Mouse (Mus musculus): ENCODE measurements at regions not wholly inside any gene's neighbourhood (a gene's known extent, or its start where the extent isn't known, plus 50 kb on each side); places are given as distances from the start of the nearest gene placed in this dataset.

GRCm38 (mm10) chrX:121533360-121533759, 863.8 kb downstream of the Nap1l3 start:
- ATAC-seq (replicated peaks): no peak
- H3K36me3 ChIP-seq (replicated peaks): no peaks in the 10 kb centered on the region
- no peaks in the 10 kb centered on the region for H3K4me1 ChIP-seq
- no peak overlapping the region for H3K9ac ChIP-seq
- no peaks in the 10 kb centered on the region for H3K27me3 ChIP-seq (replicated peaks)
- H3K4me2 ChIP-seq: no peak overlapping the region
- no peak overlapping the region for H3K4me3 ChIP-seq
- H3K27ac ChIP-seq: no peak overlapping the region
- no peaks in the 10 kb centered on the region for H3K9me3 ChIP-seq
- WGBS: 100% methylated on average over 2 of the region's 2 CpGs

GRCm38 (mm10) chrX:121519830-121520229, 877.4 kb downstream of the Nap1l3 start:
- H3K36me3 ChIP-seq (replicated peaks): no peaks in the 10 kb centered on the region
- no peak overlapping the region for H3K4me3 ChIP-seq
- no peak for ATAC-seq (replicated peaks)
- H3K4me1 ChIP-seq: no peaks in the 10 kb centered on the region
- H3K27me3 ChIP-seq (replicated peaks): no peaks in the 10 kb centered on the region
- H3K9me3 ChIP-seq: no peaks in the 10 kb centered on the region
- no peak overlapping the region for H3K27ac ChIP-seq
- H3K4me2 ChIP-seq: no peak overlapping the region
- no peak overlapping the region for H3K9ac ChIP-seq

- Histone ChIP-seq H3K9ac (no peak overlapping the region), H3K27ac (no peak overlapping the region), H3K27me3 (replicated peaks) (no peaks in the 10 kb centered on the region), H3K4me3 (no peak overlapping the region), H3K4me1 (no peaks in the 10 kb centered on the region), H3K9me3 (no peaks in the 10 kb centered on the region), H3K4me2 (no peak overlapping the region), H3K36me3 (replicated peaks) (no peaks in the 10 kb centered on the region)
- ATAC-seq (replicated peaks): no peak
- 43% methylated on average over 2 of the region's 2 CpGs for WGBS
Measured at GRCm38 (mm10) chrX:121497727-121498126, 899.5 kb downstream of the Nap1l3 start.

- no peaks in the 10 kb centered on the region for H3K27me3 ChIP-seq (replicated peaks)
- no peak for ATAC-seq (replicated peaks)
- H3K4me3 ChIP-seq: no peak overlapping the region
- H3K4me2 ChIP-seq: no peak overlapping the region
- no peaks in the 10 kb centered on the region for H3K9me3 ChIP-seq
- no peaks in the 10 kb centered on the region for H3K36me3 ChIP-seq (replicated peaks)
- H3K27ac ChIP-seq: no peak overlapping the region
- H3K9ac ChIP-seq: no peak overlapping the region
- H3K4me1 ChIP-seq: no peaks in the 10 kb centered on the region
Measured at GRCm38 (mm10) chrX:121497219-121497618, 900.0 kb downstream of the Nap1l3 start.

GRCm38 (mm10) chrX:121479402-121479989, 917.7 kb downstream of the Nap1l3 start:
- peak; percentile 58; the same call in 1 of the 2 replicates for ATAC-seq (replicated peaks)
- no peak overlapping the region for H3K9ac ChIP-seq
- H3K4me1 ChIP-seq: no peaks in the 10 kb centered on the region
- H3K9me3 ChIP-seq: no peaks in the 10 kb centered on the region
- H3K27ac ChIP-seq: no peak overlapping the region
- WGBS: 26% methylated on average over 4 of the region's 4 CpGs
- no peak overlapping the region for H3K4me2 ChIP-seq
- H3K4me3 ChIP-seq: no peak overlapping the region
- H3K27me3 ChIP-seq (replicated peaks): no peaks in the 10 kb centered on the region
- H3K36me3 ChIP-seq (replicated peaks): no peaks in the 10 kb centered on the region

- H3K27ac ChIP-seq: no peak overlapping the region
- no peak overlapping the region for H3K9ac ChIP-seq
- H3K4me3 ChIP-seq: no peak overlapping the region
- H3K4me1 ChIP-seq: no peaks in the 10 kb centered on the region
- H3K36me3 ChIP-seq (replicated peaks): no peaks in the 10 kb centered on the region
- H3K9me3 ChIP-seq: no peaks in the 10 kb centered on the region
- H3K27me3 ChIP-seq (replicated peaks): no peaks in the 10 kb centered on the region
- no peak for ATAC-seq (replicated peaks)
- H3K4me2 ChIP-seq: no peak overlapping the region
- WGBS: 83% methylated on average over 6 of the region's 6 CpGs
Measured at GRCm38 (mm10) chrX:121429078-121429477, 968.1 kb downstream of the Nap1l3 start.
